Mouse (Mus musculus) left cerebral cortex, postnatal 25 days (tissue): ENCODE results near the gene Olfr1440. TPM values are rescaled to one million over a fixed set of nuclear protein-coding genes. Genes with fewer than 3 reads are reported as not detected.

ENCODE experiments used
- total RNA-seq, 2 experiments: library from RNA; stranded (reverse); gene quantifications; 2 replicates each; pipeline ENCODE4 v1.2.3; 2021

Gene Olfr1440
- total RNA-seq, 2 experiments from 2014 or later = not detected

Other genes starting within 250 kb of the Olfr1440 start
- not detected for gene Olfr1555-ps1, start 217.2 kb upstream of the Olfr1440 start, total RNA-seq
- gene Olfr1431, start 186.6 kb upstream of the Olfr1440 start, total RNA-seq = not detected
- gene Olfr1432, start 154.7 kb upstream of the Olfr1440 start, total RNA-seq = not detected
- gene Olfr262, start 145.6 kb upstream of the Olfr1440 start, total RNA-seq = not detected
- not detected for gene Olfr235, start 126.2 kb upstream of the Olfr1440 start, total RNA-seq
- not detected for gene Olfr1434, start 107.4 kb upstream of the Olfr1440 start, total RNA-seq
- not detected for gene Olfr1436, start 88.1 kb upstream of the Olfr1440 start, total RNA-seq
- not detected for gene Olfr1437, start 62.2 kb upstream of the Olfr1440 start, total RNA-seq
- not detected for gene Olfr1438-ps1, start 51.4 kb upstream of the Olfr1440 start, total RNA-seq
- not detected for gene Olfr1441, start 30.2 kb downstream of the Olfr1440 start, total RNA-seq
- not detected for gene Pfpl, start 40.6 kb downstream of the Olfr1440 start, total RNA-seq
- 1 to 10 TPM; 7.6 to 8.7 TPM for gene Mpeg1, start 73.5 kb downstream of the Olfr1440 start, total RNA-seq
- gene Dtx4, start 114.2 kb downstream of the Olfr1440 start, total RNA-seq = 10 to 100 TPM; 32.7 to 37.1 TPM
- gene Fam111a, start 158.5 kb downstream of the Olfr1440 start, total RNA-seq = 1 to 10 TPM; 1.8 to 2.6 TPM
- under 1 TPM in 1 of 2 experiments, not detected in 1; 0.14 TPM for gene Gm4952, start 212.7 kb downstream of the Olfr1440 start, total RNA-seq
- not detected for gene Glyat, start 246.0 kb downstream of the Olfr1440 start, total RNA-seq